Mouse (Mus musculus) CD4-positive, CD25-positive, alpha-beta regulatory T cell, adult 4 months (primary cell): ENCODE data around the gene Lrig1. TPM values are rescaled to one million over a fixed set of nuclear protein-coding genes. Genes with fewer than 3 reads are reported as not detected.

Experiments
- ATAC-seq: one replicate; pipeline ENCODE4 v1.8.0; 2017
- polyA plus RNA-seq, 2 experiments: library from polyadenylated mRNA; unstranded; fragments of 100-300 nt; shearing (Covaris generic); gene quantifications; one replicate each; pipeline ENCODE4 v1.2.1; 2017

Gene Lrig1
- polyA plus RNA-seq, 2 experiments from 2014 or later = 30.8 to 38.6 TPM

DNA sequence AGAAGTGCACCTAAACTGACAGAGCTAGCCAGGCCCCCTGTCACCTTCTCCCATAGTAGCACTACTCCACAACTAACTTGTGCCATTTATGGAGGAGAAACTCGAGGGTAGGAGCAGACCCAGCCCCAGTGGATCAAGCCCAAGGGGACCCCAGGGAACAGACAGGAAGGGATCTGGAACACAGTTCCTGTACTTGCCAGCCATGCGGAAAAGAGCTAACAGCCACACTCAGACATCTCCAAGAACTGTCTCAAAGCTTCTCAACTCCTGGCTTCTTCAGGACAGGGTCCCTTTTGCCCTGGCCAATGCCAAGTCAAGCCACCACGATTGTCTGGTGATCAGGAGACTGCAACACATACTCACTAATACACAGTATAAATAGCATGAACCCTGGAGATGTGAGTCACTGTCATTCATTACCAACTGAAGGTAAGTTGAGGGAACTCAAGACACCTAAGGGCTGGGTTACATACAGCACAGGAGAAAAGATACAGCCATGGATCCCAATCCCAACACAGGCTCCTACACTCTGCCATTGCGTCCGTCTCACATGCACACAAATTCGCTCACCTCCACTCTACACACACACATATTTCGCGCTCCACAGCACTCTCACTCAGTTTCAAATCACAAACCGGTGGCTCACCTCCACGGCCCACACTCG is 1.3 kb downstream of the Lrig1 start:
- no peak for ATAC-seq

DNA sequence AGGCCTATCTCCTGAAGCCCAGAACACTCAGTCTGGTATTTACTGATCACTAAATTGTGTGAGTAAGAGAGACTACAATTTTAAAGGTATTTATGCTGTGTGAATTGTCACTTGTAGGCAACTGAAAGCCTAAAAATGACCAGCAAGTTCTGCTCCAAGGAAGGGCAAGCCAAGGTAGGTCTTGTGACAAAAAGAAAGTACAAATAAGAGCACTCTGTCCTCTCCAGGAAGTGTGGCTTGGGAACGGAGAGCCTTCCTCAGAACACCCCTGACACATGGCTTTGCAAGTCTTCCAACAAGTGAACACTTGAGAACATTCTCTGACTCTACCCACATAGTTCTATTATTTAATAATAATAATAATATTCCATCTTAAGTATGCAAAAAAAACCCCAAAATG is 2.5 kb downstream of the Lrig1 start:
- no peak for ATAC-seq

DNA sequence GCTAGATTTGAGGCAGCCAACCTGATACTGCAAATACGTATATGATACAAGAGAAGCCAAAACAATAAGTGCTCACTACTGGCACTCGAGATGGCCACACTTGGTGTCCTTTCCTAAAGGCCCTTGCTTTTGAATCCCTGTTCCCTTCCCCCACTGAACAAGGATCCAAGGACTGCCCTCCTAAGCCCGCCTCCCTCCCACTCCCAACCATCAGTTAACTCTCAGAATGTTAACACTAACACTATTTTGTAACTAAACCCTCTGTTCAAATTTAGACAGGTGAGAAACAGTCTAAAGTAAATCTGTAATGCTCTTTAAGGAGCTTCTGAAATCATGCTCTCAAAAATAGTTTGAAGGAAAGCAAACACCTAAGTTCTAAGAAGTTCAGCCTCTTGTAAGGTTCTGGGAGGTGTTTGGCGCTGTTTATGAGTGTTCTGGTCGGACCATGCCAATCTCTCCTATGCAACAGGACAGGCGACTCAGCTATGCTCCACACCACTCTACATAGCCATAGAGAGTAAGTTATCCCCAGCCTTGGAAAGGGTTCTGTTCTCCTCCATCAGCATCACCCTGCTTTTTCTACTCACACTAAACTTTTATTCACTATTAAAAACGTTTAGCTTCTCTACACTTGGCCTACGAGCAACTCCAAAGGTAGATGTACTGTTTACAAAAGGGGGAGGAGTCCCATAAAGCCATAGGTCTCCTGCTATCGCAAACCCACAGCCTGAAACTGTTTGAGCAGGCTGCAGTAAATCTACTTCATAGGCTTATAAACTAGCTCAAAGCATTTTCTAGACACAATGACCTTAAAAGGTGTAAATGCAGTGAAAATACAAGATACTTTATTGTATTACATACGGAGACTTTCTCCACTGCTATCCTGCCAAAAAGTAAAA is 3.5 kb downstream of the Lrig1 start:
- no peak for ATAC-seq

DNA sequence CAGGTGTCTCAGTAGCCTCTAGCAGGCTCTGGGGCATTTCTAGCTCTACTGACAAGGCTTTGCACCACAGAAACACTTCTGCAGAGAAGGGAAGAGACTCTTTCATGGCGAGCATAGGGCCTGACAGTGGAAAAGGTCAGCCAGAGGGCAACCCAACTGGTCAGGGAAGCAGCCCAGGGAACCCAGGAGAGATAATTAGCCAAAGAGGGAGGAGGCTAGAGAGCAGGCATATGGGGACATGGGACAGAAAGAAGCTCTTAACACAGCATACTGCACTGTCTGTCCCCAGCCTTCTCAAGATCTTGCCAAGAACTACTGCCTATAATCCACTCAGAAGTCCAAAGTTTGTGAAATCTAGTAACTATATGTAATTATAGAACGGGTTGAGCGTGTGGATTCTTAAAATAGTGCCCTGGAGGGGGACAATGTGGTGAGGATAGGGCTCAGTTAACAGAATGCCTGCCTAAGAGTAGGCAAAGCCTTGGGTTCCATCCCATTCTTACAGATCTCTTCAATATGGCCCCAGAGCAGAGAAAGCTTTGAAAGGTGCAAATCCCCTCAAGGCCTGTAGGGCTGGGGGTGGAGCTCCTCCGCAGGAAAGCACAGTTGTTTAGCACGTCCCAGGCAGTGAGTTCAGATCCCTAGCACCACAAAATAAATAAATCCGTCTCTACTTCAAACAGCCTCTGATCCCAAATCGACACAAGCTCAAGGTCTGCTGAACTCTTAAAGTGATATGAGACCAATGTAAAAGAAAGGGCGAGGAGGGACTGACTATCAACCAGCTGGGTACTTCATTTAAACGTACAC is 4.6 kb downstream of the Lrig1 start:
- no peak for ATAC-seq

DNA sequence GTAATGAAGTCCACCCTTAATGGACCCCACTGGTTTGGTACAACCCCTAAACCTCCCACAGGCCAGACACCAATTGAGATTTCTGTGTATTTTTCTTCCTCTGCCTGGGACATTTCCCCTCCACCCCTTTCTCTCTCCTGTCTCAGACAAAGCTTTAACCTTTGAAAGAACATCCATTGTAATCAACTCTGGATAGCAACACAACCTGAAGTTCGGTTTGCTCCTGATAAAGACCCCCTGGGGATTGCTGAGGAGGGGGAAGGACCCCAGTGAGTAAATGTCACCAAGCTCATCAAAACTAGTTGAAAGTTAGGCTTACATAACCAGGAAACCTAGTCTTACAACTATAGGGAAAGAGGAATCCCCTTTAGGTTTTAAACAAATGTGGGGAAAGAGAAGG is 5.5 kb downstream of the Lrig1 start:
- no peak for ATAC-seq

DNA sequence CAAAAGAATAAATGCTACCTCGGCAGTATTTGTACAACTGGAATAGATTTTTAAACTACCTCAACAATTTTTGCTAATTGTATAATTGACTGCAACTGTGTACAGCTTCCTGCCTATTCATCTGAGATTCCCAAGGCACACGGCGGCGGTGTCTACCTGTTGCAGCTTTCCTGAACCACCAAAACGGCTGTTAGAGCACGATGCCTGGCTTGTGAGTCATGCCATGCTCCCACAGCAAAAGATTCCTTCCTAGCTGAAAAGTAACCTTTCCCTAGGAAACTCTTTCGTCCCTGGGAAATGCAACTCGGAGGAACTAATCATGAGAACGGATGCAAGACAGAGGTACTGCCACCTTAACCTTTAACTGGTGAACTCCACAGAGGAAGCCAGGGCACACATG is 6.9 kb downstream of the Lrig1 start:
- no peak for ATAC-seq

DNA sequence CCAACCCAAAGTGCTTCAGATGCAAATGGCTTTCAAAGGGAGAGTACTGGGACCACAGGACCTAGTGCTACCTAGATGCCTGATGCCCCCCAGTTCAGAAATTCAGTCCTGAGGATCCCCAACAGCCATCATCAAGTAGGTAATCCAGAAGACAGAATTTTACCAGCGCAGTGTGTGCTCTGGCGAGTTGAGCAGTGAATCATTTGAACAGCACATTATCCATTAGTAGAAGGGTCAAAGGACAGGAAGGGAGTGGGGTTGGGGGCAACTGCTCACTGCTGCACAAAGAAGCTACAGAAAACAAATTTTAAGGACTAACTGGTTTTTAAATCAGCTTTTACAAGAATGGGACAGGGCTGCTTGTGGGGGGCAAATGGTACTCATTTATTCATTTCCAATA is 8.0 kb downstream of the Lrig1 start:
- no peak for ATAC-seq

DNA sequence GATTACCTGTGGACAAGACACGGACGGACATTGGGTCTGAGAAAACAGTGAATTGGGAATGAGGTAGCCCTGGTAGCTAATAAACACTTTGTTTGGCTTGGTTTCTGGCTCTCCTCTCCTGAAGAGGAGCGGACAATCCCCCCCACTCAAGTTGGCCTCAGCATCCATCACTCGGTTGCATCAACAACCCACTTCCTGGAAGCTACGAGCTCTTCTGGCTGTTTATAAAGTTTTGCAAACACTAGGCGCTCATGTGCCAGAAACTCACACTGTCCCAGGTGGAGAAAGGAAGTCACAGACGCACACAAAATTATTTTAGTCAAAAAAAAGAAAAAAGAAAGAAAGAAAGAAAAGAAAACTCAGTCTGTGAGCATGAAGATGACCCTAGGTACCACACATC is 9.7 kb downstream of the Lrig1 start:
- ATAC-seq = peak; percentile 65

DNA sequence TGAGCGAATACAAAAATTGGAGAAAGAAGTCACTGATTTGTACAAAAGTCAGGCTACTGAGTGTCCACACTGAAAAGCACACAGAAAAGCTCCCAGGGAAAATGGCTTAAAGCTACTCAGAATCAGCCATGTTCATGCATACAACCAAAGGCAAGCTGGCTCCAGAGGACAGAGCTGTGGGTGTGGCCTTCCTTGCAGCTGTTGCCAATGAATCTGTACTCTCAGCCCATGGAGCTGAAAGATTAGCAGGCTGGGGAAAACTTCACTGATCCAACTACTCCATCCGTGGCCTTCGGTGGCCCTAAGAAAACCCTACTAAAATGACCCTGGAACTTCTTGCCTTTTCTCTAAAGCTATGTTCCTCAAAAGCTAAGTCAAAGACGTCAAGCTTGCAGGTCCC is 11.2 kb downstream of the Lrig1 start:
- no peak for ATAC-seq

DNA sequence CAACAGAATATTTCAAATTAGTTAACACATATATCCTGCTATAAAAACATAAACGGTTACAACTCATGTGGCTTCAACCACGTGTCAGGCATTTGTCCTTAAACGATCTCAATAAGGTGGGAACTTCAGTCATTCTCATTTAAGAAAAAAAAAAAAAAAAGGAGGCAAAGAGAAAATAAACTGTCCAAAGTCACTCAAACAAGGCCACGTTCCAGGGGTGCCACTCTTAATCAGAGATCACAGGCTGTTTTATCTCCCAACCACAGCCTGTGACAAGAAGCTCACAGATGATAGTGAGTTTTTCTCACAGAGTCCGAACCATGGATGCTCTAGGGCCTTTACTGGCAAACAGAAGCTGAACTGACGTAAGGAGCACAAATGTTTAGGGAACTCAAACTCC is 13.9 kb downstream of the Lrig1 start:
- no peak for ATAC-seq

DNA sequence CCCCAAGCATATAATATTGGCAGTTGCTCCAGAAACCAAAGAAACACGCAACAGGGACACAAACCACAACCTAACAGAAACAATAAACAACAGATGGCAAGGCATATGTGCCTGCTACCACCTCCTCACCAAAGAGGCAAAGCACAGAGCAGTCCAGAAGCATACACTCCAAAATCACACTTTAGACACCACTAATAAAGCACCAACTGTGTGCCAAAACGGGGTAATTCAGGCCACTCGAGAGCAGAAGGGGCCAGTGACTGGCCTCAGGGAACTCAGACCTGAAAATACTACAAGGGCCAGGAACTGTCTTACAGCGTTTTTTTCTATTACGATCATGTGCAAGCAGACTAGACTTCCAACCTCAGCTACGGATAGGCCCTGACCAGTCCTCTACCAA is 14.3 kb downstream of the Lrig1 start:
- no peak for ATAC-seq

DNA sequence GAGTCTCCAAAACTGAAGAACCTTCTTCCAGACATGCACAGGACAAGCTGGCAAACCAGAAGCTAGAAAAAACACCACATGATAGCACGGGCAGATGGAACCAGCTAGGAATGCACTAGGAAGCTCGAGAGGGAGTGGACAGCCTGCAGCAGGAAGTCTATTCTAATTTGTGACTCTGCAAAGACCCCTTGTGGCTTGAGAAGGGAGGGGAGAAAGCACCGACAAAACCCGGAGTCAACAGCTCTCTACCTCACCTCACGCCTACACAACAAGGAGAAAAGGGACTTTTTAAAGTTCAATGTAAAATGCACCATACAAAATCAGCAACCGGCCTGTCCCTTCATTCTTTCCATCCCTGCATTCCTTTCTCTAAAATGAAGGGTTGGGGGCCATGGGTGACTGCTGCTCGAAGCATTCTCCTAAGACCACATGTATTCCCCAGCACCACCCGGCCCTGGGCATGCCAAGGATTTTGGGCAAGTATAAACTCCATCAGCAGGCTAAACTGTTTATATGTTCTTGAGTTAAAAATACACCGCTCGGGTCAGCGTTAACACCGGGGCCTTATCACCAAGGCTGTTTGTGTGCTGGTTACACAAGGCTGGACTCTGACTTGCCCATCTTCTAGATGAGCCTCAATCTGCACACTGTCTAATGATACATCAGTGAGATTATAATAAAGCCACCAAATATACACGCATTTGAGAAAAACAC is 15.0 kb downstream of the Lrig1 start:
- peak; percentile 37 for ATAC-seq

DNA sequence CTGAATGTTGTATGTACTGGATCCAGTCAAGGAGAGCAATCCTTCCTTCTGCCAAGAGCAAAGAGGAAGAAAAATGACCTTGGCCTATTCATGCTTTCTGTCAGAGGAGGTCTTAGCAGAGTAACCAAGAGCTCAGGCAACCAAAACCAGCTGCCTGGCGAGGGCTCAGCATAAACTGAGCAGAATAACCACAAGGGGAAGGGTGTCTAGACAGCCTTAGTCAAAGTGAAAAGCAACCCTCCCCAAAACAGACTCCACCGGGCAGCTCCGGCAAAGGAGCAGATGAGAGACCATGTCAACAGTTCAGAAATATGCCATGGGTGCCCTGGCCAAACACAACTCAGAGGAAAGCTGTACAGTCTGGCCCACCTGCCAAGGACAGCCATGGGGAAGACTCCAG is 16.3 kb downstream of the Lrig1 start:
- peak; percentile 19 for ATAC-seq

DNA sequence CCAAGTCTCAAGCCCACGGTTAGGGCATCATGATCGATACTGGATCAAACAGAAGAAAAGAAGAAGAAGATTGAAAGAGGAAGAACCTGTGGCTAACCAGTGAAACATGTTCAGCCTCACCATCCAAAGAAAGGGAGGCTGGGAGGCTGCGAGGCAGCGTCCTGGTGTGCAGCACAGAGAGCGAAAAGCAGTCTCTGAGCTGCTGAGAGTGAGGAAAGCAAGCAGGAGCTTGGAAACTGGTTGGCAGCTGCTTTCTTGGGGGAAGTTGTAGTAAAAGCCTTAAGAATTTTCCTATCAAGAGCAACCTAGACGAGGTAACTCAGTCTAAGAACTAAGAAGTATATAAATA is 17.7 kb downstream of the Lrig1 start:
- no peak for ATAC-seq

DNA sequence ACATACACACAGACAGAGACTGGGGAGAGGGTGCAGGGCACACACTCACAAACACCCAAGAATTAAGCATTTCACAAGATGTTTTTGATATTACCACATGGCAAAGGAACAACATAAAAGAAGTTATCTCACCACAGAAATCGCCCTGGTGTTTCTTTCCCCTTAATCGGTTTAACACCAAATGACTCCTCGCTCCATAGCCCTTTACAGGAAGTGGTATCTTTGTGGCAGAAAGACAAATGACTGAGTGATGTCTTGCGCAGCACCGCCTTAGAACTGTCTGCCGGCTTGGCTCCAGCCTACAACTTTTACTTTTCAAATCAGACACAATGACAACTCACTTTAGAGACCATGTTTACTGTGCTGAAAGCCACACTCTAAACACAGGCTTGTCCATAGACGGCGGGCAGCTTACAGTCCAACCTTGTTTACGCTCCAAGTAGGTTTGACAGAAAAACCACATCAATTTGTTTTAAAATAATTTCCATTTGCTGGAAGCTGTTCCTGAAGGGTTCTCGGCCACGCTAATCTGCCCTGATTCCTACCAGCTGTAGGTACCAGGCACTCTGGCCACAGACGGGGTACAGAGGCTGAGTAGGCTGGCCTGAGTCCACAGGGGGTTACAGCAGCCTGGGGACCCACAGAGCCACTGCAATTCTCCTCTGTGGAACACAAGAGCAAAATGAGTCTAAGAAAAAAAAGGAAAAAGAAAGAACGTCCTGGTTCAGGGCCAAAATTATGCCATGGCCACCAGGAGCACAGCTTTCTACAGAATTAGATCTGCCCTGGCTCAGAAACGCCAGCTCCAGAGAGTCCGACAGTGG is 18.3 kb downstream of the Lrig1 start:
- ATAC-seq = peak; percentile 64

DNA sequence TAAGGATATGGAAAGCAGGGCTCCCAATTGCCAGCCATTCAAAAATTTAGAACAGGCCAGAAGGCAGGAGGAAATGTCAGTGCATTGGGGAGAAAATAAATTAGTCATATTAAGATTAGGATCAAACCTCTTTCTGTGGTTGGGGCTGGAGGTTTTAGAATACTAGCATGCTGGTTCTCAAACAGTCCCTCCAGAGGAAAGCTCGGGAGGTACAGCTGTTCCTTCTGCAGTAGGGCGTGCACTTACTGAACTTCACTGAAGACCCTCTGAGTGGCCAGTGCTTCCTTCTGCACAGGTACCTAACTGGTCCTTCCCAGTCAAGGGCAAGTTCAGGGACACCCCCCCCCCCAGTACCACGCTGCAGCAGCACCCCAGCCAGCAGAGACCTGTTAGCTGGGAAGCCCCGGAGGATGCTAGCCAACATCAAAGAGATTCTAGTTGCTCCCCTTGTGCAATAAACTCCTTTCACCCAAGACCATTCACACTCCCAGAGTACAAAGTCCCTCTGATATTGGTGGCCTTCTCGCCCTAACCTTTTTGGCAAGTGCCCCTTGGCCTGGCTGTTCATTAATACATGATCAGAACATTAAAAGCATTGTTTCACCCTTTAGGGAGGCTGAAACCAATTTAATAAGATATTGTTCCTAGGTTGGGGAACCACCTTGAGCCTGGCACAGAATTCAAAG is 19.1 kb downstream of the Lrig1 start:
- ATAC-seq = peak; percentile 23

DNA sequence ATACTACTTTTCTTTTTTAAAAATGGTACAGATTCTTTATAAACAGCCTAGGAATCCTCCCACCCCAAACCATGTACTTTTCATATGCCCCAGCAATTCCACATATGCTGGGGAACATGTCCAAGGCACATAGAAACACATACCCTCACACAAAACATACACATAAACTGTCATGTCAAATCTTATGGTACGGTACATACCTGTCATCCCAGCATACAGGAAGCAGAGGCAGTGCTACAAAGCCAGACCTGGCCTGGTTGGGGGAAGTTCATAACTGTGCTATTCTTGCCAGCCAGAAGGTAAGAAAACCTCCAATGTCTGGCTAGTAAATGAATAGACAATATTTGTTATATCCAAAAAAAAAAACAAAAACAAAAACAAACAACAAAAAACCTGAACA is 20.7 kb downstream of the Lrig1 start:
- no peak for ATAC-seq

DNA sequence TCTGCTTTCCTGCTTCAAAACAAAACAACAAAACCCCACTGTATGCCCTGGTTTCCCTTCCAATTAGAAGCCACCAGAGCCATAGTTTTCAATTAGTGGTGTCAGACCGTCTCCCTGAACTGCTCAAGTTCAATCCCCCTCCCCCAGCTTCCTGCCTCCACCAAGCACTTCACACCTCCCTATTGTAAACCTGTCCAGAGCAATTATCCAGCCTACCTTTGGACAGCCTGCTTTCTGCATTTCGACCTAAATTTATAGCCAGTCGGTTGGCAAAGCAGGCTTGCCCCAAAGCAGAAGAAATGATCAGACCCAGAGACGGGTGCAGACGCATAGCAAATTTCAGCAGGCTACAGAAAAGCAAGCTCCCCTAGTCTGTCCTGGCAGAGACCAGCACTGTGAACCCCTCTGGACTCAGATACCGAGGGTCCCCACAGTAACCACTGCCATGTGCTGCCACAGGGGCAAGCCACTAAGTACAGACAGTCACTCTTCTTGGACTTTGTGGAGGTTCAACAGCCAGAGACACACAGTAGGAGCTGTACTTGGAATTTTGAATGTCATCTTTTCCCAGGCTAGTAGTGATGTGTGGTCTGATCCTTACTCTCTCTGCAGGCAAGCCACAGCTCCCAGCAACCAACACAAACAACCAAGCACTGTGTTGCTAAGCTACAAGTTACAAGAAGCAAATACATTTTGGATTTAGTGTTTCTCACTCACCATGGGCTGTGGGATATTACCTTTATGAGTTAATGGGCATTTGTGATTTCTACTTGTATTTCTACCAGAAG is 21.4 kb downstream of the Lrig1 start:
- peak; percentile 10 for ATAC-seq

DNA sequence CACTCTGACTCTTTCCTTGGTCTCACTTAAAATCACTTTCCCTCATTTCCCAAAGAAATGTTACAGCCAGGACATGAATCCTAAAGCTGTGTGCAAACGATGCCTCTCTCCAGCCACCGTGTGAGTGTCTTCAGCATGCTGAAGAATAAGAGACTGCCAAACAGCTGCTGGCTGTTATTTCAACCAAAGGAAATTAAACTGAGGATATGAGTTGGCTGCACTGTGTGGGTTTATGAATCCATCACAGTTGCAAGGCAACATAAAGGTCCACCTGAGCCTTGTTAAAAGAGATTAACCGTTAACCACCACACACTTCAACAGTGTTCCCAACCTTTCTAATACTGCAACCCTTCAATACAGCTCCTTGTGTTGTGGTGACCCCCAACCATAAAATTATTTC is 22.5 kb downstream of the Lrig1 start:
- ATAC-seq = no peak

DNA sequence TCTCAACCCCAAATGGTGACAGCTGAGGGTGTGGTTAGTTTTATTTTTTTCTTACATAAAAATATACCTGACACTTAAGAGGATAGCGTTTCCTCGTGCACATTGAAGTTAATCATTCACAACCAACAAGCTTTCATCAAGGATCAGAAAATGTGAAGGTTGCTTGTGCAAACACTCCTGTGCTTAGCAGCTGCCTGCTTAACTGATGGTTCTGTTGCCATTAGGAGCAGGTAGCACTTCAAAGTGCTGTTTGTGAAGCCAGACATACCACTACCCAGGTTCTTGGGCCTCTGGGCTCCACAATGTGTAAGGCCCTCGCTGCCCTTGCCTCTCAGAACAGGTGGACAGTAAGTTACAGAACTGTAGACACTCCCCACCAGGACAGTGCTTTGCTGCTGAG is 23.1 kb downstream of the Lrig1 start:
- ATAC-seq = no peak

DNA sequence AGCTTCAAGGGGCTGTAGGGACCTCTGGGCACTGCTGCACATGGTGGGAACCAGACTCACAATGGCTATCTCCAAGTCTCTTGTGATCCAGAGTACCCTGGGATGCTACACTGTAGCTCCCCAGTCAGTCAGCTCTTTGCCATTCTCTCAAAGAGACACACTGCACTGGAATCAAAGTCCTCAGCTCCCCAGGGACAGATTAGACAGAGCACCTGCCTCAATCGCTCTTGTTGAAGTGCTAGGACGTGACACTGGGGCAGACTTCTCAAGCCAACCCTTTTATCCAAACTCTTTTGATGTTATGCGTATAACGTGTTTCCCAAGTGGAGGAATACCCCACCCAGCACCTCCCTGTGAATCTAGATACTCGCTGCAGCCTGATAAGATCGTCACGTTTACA is 23.7 kb downstream of the Lrig1 start:
- no peak for ATAC-seq
